Mouse (Mus musculus) testis, adult 2 months (tissue): ENCODE results near the gene Insig1.

Experiments used
- CTCF ChIP-seq: fragments of 200-500 bp; IDR thresholded peaks from 2 replicates; pipeline ENCODE4 v1.5.1; 2012; ENCODE audit warnings: low read depth, mild to moderate bottlenecking, inconsistent platforms, low read length, moderate library complexity; ENCODE audit not compliant: control insufficient read depth, insufficient read depth, insufficient replicate concordance
- POLR2A ChIP-seq: fragments of 200-500 bp; IDR thresholded peaks from 2 replicates; pipeline ENCODE4 v1.6.1; 2012; ENCODE audit warnings: low read depth, mild to moderate bottlenecking, inconsistent platforms, low read length, moderate library complexity; ENCODE audit not compliant: control insufficient read depth

DNA sequence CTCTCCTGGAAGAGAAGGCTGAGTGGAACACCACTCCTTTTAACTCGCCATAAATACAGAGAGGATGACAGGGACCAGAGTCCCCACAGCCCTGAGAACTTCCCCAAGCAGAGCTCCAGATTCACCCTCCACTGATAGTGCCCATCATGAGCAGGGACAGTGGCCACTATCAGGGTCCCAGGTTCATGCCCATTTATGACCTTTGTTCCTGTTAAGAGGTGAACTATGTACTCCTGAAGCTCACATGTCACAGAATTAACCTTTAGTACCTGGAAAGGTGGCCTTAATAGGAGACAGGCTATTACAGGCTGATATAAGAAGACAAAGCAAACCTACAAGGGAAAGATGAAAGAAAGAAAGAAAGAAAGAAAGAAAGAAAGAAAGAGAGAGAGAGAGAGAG, 35.2 kb upstream of the Insig1 start:
- TF ChIP-seq POLR2A (no peak), CTCF (no peak)
